Mouse (Mus musculus) thymus, adult 2 months (tissue): Measurements from ENCODE around the gene Adgre1.

Source experiments
- CTCF ChIP-seq: fragments of 200-500 bp; IDR thresholded peaks from 2 replicates; pipeline ENCODE4 v1.5.1; 2012; ENCODE audit warnings: mild to moderate bottlenecking, control low read depth, low read length, moderate library complexity, borderline replicate concordance; ENCODE audit not compliant: control insufficient read depth, poor library complexity, insufficient read depth; ENCODE audit errors: extremely low read depth
- POLR2A ChIP-seq: fragments of 200-500 bp; IDR thresholded peaks from 2 replicates; pipeline ENCODE4 v1.6.1; 2012; ENCODE audit warnings: mild to moderate bottlenecking, low read length, control low read depth, moderate library complexity; ENCODE audit not compliant: control insufficient read depth, poor library complexity, insufficient read depth; ENCODE audit errors: extremely low read depth

- no peak for TF ChIP-seq POLR2A
- no peak for TF ChIP-seq CTCF
These were observed 8.3 kb upstream of the Adgre1 start for GRCm38 (mm10) chr17:57350212-57350611.
